Mouse (Mus musculus): ENCODE results near the gene E030030I06Rik.
"Not testable (repeated sequence)": the region's sequence is repeated elsewhere in the genome, so short reads cannot be mapped to it uniquely, and the experiment has no call there.

The E030030I06Rik gene

GRCm38 (mm10) chr10:22151863-22152640 is 3.0 kb upstream of the E030030I06Rik start:
- in situ Hi-C loops (cut with MboI), result loop anchor here (10.0 kb wide), 1 partner anchor 97 kb away; no protein-coding TSS in a partner anchor

- in situ Hi-C loops (cut with MboI), result loop anchor here (10.0 kb wide), 1 partner anchor 96 kb away; no protein-coding TSS in a partner anchor
These were observed 2.2 kb upstream of the E030030I06Rik start for GRCm38 (mm10) chr10:22151056-22151862.

GRCm38 (mm10) chr10:22150593-22150992 is 1.5 kb upstream of the E030030I06Rik start:
- in situ Hi-C loops (cut with MboI), result loop anchor here (10.0 kb wide), 1 partner anchor 96 kb away; no protein-coding TSS in a partner anchor

GRCm38 (mm10) chr10:22149691-22150465 is 808 bp upstream of the E030030I06Rik start:
- in situ Hi-C loops (cut with MboI), result loop anchor here (10.0 kb wide), 1 partner anchor 95 kb away; no protein-coding TSS in a partner anchor

- in situ Hi-C loops (cut with MboI), result no loop called here
These were observed 513 bp downstream of the E030030I06Rik start for GRCm38 (mm10) chr10:22148441-22149072.

GRCm38 (mm10) chr10:22142926-22143325 is 6.1 kb downstream of the E030030I06Rik start:
- in situ Hi-C loops (cut with MboI), result no loop called here

- in situ Hi-C loops (cut with MboI), result not testable (repeated sequence)
These were observed 6.9 kb downstream of the E030030I06Rik start for GRCm38 (mm10) chr10:22142194-22142593.

- in situ Hi-C loops (cut with MboI), result no loop called here
These were observed 8.3 kb downstream of the E030030I06Rik start for GRCm38 (mm10) chr10:22140665-22141280.

- in situ Hi-C loops (cut with MboI), result no loop called here
These were observed 74.5 kb downstream of the E030030I06Rik start for GRCm38 (mm10) chr10:22074531-22074930.

- in situ Hi-C loops (cut with MboI), result no loop called here
These were observed 76.3 kb downstream of the E030030I06Rik start for GRCm38 (mm10) chr10:22072739-22073138.

GRCm38 (mm10) chr10:22070576-22070975 is 78.5 kb downstream of the E030030I06Rik start:
- in situ Hi-C loops (cut with MboI), result no loop called here

GRCm38 (mm10) chr10:22070168-22070567 is 78.9 kb downstream of the E030030I06Rik start:
- in situ Hi-C loops (cut with MboI), result no loop called here

- in situ Hi-C loops (cut with MboI), result not testable (repeated sequence)
These were observed 81.1 kb downstream of the E030030I06Rik start, which contains the start of gene 4930444G20Rik for GRCm38 (mm10) chr10:22067979-22068378. 4930444G20Rik (minus strand) TSS chr10:22068079.
